Mouse (Mus musculus): ENCODE measurements around the gene Gm38655. TPM values are rescaled to one million over a fixed set of nuclear protein-coding genes. Genes with fewer than 3 reads are reported as not detected.
A peak's percentile ranks its signal among the peaks of the same experiment; 100 is the strongest.

Gm38655 gene
- total RNA-seq, 2 experiments from 2014 or later, result not detected

DNA sequence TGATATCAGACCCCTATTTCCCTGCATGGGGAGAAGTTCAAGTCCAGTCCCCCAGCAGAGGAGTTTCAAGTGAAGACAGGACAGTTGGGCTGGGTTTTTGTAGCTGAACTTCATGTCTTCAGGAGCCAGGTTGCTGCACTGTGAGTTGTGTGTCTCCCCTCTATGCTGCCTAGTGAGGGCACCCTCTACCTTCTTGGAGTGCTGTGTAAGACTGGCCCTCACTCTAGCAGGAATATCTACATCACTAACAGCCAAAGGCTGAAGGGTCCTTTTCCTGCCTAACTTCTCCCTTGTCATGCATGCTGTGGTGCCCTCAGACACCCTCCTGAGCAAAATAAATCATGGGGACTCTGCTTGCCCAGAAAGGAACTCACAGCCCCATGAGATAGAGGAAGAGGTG is 8.0 kb upstream of the Gm38655 start:
- ATAC-seq (replicated peaks; ENCODE audit: low FRiP score, poor library complexity, severe bottlenecking), result no peak

DNA sequence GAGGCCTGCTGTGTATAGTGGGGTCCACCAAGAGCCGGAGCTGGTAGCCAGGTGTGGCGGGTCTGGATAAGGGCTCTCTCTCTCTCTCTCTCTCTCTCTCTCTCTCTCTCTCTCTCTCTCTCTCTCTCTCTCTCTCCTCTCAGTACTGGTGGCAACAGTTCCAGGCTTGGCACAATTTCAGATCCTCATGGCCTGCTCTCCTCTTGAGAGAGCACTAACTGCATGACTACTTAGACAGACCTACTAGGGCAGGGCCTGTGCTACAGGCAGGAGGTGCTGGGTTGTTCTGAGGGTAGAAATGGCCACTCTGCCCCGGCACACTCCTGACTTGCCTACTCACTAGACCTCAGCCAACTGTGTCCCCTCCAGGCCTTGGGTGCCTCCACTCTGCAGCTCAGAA is 2.7 kb downstream of the Gm38655 start:
- no peak for ATAC-seq (replicated peaks; ENCODE audit: low FRiP score, poor library complexity, severe bottlenecking)

DNA sequence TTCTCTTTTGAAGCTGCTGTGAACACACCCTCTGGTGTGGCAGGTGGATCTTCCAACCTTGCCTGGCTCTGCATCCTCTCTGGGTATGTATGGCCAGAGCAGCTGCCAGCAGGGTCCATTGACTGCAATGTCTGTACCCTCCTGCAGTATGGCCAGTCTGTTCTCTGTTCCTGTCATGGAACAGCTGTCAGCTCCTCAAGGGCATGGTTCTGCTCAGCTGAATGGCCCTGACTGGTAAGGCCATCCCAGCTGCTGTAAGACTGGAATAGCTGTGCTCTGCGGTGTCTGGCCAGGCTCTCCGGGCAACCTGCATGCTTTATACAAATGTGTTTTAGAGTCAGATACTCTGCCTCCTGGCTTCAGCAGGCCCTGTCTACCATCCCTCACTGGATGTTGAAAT is 5.6 kb downstream of the Gm38655 start:
- no peak for ATAC-seq (replicated peaks; ENCODE audit: low FRiP score, poor library complexity, severe bottlenecking)

DNA sequence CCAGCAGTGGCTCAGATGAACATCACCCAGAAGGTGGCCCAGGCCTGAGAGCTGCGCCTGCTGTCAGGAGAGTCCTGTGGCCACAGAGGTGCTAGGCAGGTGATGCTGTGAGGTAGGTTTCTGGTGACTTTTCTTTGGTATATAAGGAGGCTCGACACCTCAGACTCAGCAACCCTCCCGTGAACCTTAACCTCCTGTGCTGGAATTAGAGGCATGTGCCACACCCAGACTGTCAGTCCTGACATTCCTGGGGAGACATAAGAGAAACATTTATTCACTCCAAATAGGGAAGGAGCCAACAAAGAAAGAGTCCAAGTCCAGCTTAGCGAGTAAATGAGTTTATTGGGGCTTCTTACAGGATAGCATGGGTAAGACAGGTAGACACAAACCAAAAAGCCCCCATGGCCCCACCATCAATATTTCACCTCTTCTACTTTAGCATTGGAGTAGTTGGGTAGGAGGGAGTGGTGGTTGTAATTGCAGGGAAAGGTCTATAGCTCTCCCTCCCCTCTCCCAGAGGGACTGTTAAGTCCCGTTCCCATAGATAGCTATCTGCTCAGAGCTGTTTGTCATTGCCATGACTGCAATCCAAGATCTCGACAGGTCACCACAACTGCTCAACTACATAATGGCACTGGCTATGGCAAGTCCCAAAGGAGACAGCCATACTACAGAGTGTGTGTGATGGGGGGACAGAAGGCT is 9.2 kb downstream of the Gm38655 start:
- no peak for ATAC-seq (replicated peaks; ENCODE audit: low FRiP score, poor library complexity, severe bottlenecking)

DNA sequence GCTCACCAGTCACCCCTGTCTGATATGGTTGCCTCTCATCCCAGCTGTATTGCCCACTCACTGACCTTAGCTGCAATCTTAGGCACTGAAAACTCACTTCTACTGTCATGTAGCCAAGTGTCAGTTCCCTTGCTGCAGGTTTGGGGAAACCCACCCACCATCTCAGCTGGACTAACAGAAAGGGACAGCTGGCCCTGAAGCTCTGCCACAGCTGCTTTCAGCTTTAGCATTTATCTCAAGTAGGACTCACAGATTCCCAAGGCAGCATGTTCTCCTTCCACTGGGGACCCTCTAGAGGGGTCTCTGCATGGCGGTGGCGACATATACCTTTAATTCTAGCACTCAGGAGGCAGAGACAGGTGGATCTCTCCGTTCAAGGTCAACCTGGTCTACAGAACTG is 10.5 kb downstream of the Gm38655 start:
- ATAC-seq (replicated peaks; ENCODE audit: low FRiP score, poor library complexity, severe bottlenecking), result no peak

DNA sequence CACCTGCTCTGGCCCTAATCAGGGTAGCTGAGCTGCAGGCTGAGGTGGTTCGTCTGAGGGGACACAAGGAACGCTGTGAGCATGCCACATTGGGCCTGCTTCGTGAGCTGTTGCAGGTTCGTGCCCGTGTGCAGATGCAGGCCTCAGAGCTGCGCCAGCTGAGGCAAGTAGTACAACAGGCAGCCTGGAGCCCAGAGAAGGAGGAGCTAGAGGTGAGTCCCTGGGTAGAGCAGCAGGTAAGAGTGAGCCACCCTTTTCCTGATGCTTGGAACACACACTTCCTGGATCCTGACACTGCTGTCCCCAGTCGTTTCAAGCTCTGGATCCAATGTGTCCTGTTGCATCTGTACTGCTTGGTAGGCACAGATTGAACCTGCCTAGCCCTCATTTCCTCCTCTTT is 11.9 kb downstream of the Gm38655 start:
- ATAC-seq (replicated peaks; ENCODE audit: low FRiP score, poor library complexity, severe bottlenecking), result no peak

DNA sequence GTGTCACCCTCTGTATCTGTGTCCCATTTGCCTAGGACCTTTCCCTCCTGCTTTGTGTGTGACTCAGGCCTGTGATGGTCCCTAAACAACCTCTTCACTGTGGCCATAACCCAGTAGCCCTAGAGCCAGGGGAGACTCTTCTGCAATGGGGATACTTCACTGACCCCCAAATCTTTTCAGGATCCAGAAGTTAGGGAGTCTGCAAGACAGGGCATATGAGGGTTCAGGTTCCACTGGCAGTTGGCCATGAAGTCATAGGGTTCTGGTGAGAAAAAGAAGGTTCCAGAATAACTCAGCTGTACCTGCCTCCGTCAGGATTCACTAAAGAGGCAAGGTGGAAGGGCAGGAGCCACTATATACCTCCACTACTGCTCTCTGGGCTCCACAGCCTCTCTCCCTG is 13.1 kb downstream of the Gm38655 start, which contains the start of gene Ccdc154:
Gene Ccdc154, plus strand, starts transcription at position 301 of the 400 bp plus-strand sequence.
- no peak for ATAC-seq (replicated peaks; ENCODE audit: low FRiP score, poor library complexity, severe bottlenecking)

DNA sequence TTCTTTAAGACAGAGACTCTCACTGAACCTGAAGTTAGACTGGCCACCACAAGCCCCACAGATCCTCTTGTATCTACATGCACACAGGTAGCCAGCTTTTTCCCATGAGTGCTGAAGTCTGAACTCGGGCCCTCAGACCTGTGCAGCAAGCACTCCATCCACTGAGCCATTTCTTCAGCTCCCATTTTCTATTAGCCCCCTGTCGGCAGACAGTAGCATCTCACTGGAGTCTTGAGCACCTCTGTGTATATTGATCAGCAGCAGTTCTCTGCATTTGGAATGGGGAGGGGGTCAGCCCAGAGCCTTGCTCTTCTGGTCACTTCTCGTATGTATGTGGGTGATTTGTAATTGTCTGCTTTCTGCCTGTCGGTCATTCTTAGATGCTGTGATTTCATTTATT is 35.3 kb downstream of the Gm38655 start:
- peak; percentile 51; the same call in 1 of the 2 replicates for ATAC-seq (replicated peaks; ENCODE audit: low FRiP score, poor library complexity, severe bottlenecking)

DNA sequence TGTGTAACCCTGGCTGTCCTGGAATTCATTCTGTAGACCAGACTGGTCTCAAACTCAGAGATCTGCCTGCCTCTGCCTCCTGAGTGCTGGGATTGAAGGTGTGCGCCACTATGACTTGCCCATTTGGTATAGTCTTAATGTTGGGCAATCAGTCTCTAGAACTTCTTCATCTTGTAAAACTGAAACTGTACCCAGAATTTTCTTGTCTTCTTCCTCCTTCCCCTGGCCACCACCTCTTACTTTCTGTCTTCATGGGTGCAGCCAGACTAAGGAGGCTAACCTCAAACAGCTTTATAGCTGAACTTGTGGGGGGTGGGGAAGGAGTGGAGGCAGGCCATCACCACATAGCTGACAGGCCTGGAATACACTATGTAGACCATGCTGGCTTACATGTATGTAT is 36.5 kb downstream of the Gm38655 start:
- ATAC-seq (replicated peaks; ENCODE audit: low FRiP score, poor library complexity, severe bottlenecking), result no peak

DNA sequence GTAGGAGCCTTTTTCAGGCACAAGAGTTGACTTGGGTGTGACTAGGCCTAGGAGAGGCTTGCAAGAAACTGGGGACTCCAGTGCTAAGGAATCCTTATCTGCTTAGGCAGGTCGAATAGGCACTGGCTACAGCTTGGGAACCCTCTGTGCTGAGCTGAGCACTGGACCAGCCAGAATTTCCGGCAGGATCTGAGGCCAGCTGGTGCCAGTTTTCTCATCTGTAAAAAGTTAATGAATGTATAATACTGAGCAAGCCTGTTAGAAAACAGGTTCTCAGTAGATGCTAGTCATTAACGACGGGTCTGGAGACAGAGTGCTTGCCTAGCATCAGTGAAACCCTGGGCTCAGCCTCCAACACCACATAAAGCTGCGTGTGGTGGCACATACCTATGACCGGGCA is 39.6 kb downstream of the Gm38655 start:
- ATAC-seq (replicated peaks; ENCODE audit: low FRiP score, poor library complexity, severe bottlenecking), result no peak

DNA sequence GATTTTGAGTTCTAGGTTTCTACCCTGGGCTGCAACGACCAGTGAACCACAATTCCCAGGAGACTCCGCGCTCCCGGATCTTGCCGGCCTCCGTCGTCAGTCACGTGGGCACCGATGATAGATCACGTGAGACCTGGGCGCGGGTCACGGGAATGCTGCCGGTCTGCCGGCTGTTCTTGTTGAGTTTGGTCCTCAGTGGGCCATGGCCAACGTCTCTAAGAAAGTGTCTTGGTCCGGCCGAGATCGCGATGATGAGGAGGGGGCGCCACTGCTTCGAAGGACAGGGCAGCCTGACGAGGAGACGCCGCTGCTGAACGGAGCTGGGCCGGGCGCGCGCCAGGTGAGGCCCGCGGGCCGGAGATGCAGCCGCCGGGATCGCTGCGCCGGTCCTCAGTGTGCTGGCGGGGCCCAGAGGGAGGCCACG is 42.0 kb downstream of the Gm38655 start, which contains the start of gene Clcn7:
Gene Clcn7, plus strand, starts transcription at position 117 of the 424 bp plus-strand sequence.
- peak; percentile 97 for ATAC-seq (replicated peaks; ENCODE audit: low FRiP score, poor library complexity, severe bottlenecking)

DNA sequence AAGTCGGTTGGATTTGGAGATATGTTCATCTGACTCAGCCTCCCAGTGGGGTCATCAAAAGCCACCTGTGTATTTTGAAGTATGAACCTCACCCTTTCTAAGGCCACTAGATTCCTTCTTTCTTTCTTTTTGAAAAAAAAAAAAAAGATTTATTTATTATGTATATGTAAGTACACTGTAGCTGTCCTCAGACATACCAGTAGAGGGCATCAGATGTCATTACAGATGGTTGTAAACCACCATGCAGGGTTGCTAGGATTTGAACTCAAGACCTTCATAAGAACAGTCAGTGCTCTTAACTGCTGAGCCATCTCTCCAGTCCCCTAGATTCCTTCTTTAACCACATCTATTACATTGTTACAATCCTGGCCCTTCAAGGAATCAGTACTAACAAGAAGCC is 45.2 kb downstream of the Gm38655 start:
- ATAC-seq (replicated peaks; ENCODE audit: low FRiP score, poor library complexity, severe bottlenecking), result no peak

DNA sequence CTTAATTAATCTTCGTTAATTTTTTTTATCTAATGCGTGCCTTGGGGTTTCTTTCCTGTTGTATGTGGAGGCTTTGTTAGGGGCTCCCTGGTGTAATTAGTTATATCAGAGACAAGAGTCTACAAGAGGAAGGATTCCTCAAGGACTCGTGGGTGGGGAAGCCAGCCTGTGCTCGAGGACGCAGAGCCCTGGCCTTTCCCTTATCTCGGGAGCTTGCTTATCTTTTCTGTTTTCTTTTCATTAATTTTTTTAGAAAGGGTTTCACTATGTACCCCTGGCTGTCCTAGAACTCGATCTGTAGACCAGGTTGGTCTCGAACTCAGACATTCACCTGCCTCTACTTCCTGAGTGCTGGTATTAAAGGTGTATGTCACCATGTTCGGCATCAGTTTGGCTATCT is 47.6 kb downstream of the Gm38655 start:
- ATAC-seq (replicated peaks; ENCODE audit: low FRiP score, poor library complexity, severe bottlenecking), result peak; percentile 57

DNA sequence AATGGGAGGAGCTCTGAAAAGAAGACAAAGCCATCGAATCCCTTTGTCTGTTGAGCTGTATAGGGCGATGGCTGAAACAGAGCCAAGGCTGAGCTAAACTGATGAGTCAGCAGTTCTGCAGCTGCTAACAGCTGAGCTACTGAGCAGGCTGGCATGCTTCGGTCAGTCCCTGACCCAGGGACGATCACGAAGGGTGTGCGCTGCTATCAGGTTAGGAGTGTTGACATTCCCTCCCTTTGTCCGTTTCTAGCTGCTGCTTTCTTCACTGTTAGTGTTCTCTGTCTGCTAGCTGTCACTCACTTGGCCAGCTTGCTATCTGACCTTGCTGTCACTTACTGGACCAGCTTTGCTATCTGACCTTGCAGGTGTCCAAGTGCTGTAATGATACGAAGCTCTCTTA is 48.2 kb downstream of the Gm38655 start:
- ATAC-seq (replicated peaks; ENCODE audit: low FRiP score, poor library complexity, severe bottlenecking), result peak; percentile 90

DNA sequence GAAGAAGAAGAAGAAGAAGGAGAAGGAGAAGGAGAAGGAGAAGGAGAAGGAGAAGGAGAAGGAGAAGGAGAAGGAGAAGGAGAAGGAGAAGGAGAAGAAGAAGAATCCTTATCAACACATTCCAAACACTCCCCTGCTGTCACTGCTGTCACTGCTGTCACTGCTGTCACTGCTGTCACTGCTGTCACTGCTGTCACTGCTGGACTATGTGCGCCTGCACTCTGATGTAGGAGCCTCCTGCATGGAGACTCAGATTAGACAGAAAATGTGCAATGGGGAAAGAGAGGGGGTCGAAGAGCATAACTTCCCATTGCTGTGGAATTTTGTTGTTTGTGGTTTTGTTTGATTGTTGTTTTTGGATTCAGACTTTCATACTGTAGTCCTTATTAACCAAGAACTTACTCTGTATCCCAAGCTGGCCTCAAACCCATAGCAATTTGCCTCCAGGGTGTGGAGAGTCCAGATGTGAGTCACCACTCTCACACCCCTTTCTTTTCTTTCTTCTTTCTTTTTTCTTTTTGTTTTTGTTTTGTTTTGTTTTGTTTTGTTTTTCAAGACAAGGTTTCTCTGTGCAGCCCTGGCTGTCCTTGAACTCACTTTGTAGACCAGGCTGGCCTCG is 49.7 kb downstream of the Gm38655 start:
- ATAC-seq (replicated peaks; ENCODE audit: low FRiP score, poor library complexity, severe bottlenecking), result 0 out of 2 replicates have a peak, but pooled peaks have one; percentile 23

DNA sequence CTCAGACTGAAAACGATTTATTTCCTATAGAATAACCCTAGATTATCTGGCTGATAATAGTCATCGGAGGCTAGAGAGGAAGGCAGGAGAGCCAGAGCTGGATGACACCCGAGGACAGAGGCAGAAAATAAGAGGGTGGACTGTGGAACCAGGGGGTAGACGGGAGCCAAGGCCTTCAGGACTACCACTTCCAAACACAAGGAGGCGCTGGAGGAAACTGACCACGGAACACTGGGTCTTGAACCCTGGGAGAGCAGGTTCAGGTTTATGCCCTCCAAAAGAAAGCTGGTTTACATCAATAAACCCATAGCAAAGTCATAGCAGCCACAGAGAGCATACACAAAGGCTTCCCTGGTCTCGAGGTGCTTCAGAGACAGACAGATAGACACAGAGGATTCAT is 51.3 kb downstream of the Gm38655 start:
- ATAC-seq (replicated peaks; ENCODE audit: low FRiP score, poor library complexity, severe bottlenecking), result no peak

Other genes with a start within 250 kb of the Gm38655 start
- gene Mapk8ip3, start 238.5 kb downstream of the Gm38655 start, total RNA-seq (2015; ENCODE audit: low replicate concordance), result 132 and 177 TPM in 2 replicates
- gene Mapk8ip3, start 238.5 kb downstream of the Gm38655 start, total RNA-seq (2017; ENCODE audit: low replicate concordance), result 264 and 268 TPM in 2 replicates
- gene Jpt2, start 214.8 kb downstream of the Gm38655 start, total RNA-seq (2015; ENCODE audit: low replicate concordance), result 33.2 and 39.0 TPM in 2 replicates
- 21.4 and 25.6 TPM in 2 replicates for gene Jpt2, start 214.8 kb downstream of the Gm38655 start, total RNA-seq (2017; ENCODE audit: low replicate concordance)
- 49.9 and 54.4 TPM in 2 replicates for gene Cramp1l, start 159.7 kb downstream of the Gm38655 start, total RNA-seq (2015; ENCODE audit: low replicate concordance)
- 38.1 and 53.4 TPM in 2 replicates for gene Cramp1l, start 159.7 kb downstream of the Gm38655 start, total RNA-seq (2017; ENCODE audit: low replicate concordance)
- gene Ift140, start 159.4 kb downstream of the Gm38655 start, total RNA-seq (2015; ENCODE audit: low replicate concordance), result 129 and 130 TPM in 2 replicates
- 239 and 264 TPM in 2 replicates for gene Ift140, start 159.4 kb downstream of the Gm38655 start, total RNA-seq (2017; ENCODE audit: low replicate concordance)
- not detected in 2 replicates for gene Tmem204, start 91.9 kb downstream of the Gm38655 start, total RNA-seq (2015; ENCODE audit: low replicate concordance)
- not detected in 2 replicates for gene Tmem204, start 91.9 kb downstream of the Gm38655 start, total RNA-seq (2017; ENCODE audit: low replicate concordance)
- gene Telo2, start 59.5 kb downstream of the Gm38655 start, total RNA-seq (2015; ENCODE audit: low replicate concordance), result 3.2 and 5.0 TPM in 2 replicates
- gene Telo2, start 59.5 kb downstream of the Gm38655 start, total RNA-seq (2017; ENCODE audit: low replicate concordance), result 10.5 and 42.6 TPM in 2 replicates
- not detected in 2 replicates for gene Ptx4, start 54.7 kb downstream of the Gm38655 start, total RNA-seq (2015; ENCODE audit: low replicate concordance)
- gene Ptx4, start 54.7 kb downstream of the Gm38655 start, total RNA-seq (2017; ENCODE audit: low replicate concordance), result not detected in 2 replicates
- gene Clcn7, start 42.1 kb downstream of the Gm38655 start, total RNA-seq (2015; ENCODE audit: low replicate concordance), result 17.3 and 23.1 TPM in 2 replicates
- 20.0 and 22.6 TPM in 2 replicates for gene Clcn7, start 42.1 kb downstream of the Gm38655 start, total RNA-seq (2017; ENCODE audit: low replicate concordance)
- not detected in 2 replicates for gene Ccdc154, start 13.0 kb downstream of the Gm38655 start, total RNA-seq (2015; ENCODE audit: low replicate concordance)
- gene Ccdc154, start 13.0 kb downstream of the Gm38655 start, total RNA-seq (2017; ENCODE audit: low replicate concordance), result 2.6 TPM in 1 of 2 replicates, not detected in the other
- gene BC003965, start 9.1 kb upstream of the Gm38655 start, total RNA-seq (2015; ENCODE audit: low replicate concordance), result 5.0 and 7.9 TPM in 2 replicates
- gene BC003965, start 9.1 kb upstream of the Gm38655 start, total RNA-seq (2017; ENCODE audit: low replicate concordance), result 2.0 and 3.5 TPM in 2 replicates
- gene Unkl, start 12.9 kb upstream of the Gm38655 start, total RNA-seq (2015; ENCODE audit: low replicate concordance), result 28.8 and 41.9 TPM in 2 replicates
- 29.3 and 36.7 TPM in 2 replicates for gene Unkl, start 12.9 kb upstream of the Gm38655 start, total RNA-seq (2017; ENCODE audit: low replicate concordance)
- 10.5 and 13.8 TPM in 2 replicates for gene Gnptg, start 64.7 kb upstream of the Gm38655 start, total RNA-seq (2015; ENCODE audit: low replicate concordance)
- 5.8 and 8.4 TPM in 2 replicates for gene Gnptg, start 64.7 kb upstream of the Gm38655 start, total RNA-seq (2017; ENCODE audit: low replicate concordance)
- 2.9 TPM in 1 of 2 replicates, not detected in the other for gene Tsr3, start 64.7 kb upstream of the Gm38655 start, total RNA-seq (2015; ENCODE audit: low replicate concordance)
- 3.1 and 6.5 TPM in 2 replicates for gene Tsr3, start 64.7 kb upstream of the Gm38655 start, total RNA-seq (2017; ENCODE audit: low replicate concordance)
- gene Baiap3, start 80.9 kb upstream of the Gm38655 start, total RNA-seq (2015; ENCODE audit: low replicate concordance), result not detected in 2 replicates
- not detected in 2 replicates for gene Baiap3, start 80.9 kb upstream of the Gm38655 start, total RNA-seq (2017; ENCODE audit: low replicate concordance)
- 197 and 220 TPM in 2 replicates for gene Ube2i, start 99.2 kb upstream of the Gm38655 start, total RNA-seq (2015; ENCODE audit: low replicate concordance)
- gene Ube2i, start 99.2 kb upstream of the Gm38655 start, total RNA-seq (2017; ENCODE audit: low replicate concordance), result 152 and 166 TPM in 2 replicates
- 101 and 104 TPM in 2 replicates for gene Prss34, start 122.9 kb upstream of the Gm38655 start, total RNA-seq (2015; ENCODE audit: low replicate concordance)
- gene Prss34, start 122.9 kb upstream of the Gm38655 start, total RNA-seq (2017; ENCODE audit: low replicate concordance), result 38.0 and 42.1 TPM in 2 replicates
- gene Prss28, start 133.2 kb upstream of the Gm38655 start, total RNA-seq (2015; ENCODE audit: low replicate concordance), result 2.5 TPM in 1 of 2 replicates, not detected in the other
- not detected in 2 replicates for gene Prss28, start 133.2 kb upstream of the Gm38655 start, total RNA-seq (2017; ENCODE audit: low replicate concordance)
- not detected in 2 replicates for gene Prss29, start 143.2 kb upstream of the Gm38655 start, total RNA-seq (2015; ENCODE audit: low replicate concordance)
- not detected in 2 replicates for gene Prss29, start 143.2 kb upstream of the Gm38655 start, total RNA-seq (2017; ENCODE audit: low replicate concordance)
- gene Tpsab1, start 170.1 kb upstream of the Gm38655 start, total RNA-seq (2015; ENCODE audit: low replicate concordance), result not detected in 2 replicates
- gene Tpsab1, start 170.1 kb upstream of the Gm38655 start, total RNA-seq (2017; ENCODE audit: low replicate concordance), result not detected in 2 replicates
- not detected in 2 replicates for gene Tpsb2, start 190.8 kb upstream of the Gm38655 start, total RNA-seq (2015; ENCODE audit: low replicate concordance)
- not detected in 2 replicates for gene Tpsb2, start 190.8 kb upstream of the Gm38655 start, total RNA-seq (2017; ENCODE audit: low replicate concordance)
- gene Tpsg1, start 193.8 kb upstream of the Gm38655 start, total RNA-seq (2015; ENCODE audit: low replicate concordance), result not detected in 2 replicates
- not detected in 2 replicates for gene Tpsg1, start 193.8 kb upstream of the Gm38655 start, total RNA-seq (2017; ENCODE audit: low replicate concordance)